Mouse (Mus musculus) heart, postnatal 0 days (tissue): ENCODE data around the gene Lrrk1. TPM values are rescaled to one million over a fixed set of nuclear protein-coding genes. Genes with fewer than 3 reads are reported as not detected.

Source experiments
- ATAC-seq: fragments of 200-750 bp; cut with Nextera tagmentation; 2 replicates; pipeline ENCODE4 v1.8.0; 2017; ENCODE audit warnings: low read depth, moderate number of reproducible peaks, moderate library complexity; ENCODE audit not compliant: insufficient read depth
- DNase-seq: peaks from one replicate; pipeline ENCODE4 v3.0.0-alpha.2; 2016; ENCODE audit warnings: low spot score
- H3K27ac ChIP-seq: fragments of 300-500 bp; sonication (generic); 2 replicates; pipeline ENCODE4 v1.5.1; 2014; ENCODE audit warnings: low read depth, mild to moderate bottlenecking
- H3K27me3 ChIP-seq: fragments of 300-500 bp; sonication (generic); 2 replicates; pipeline ENCODE4 v1.6.1; 2014; ENCODE audit warnings: low read length, mixed read lengths; ENCODE audit not compliant: control insufficient read depth, insufficient read depth
- H3K36me3 ChIP-seq: fragments of 300-500 bp; sonication (generic); replicated peaks from 2 replicates; pipeline ENCODE4 v1.6.1; 2014; ENCODE audit warnings: low read length, mixed read lengths; ENCODE audit not compliant: control insufficient read depth, insufficient read depth
- H3K4me1 ChIP-seq: fragments of 300-500 bp; sonication (generic); 2 replicates; pipeline ENCODE4 v1.6.1; 2014; ENCODE audit warnings: antibody characterized with exemption; ENCODE audit not compliant: control insufficient read depth, insufficient read depth
- H3K4me2 ChIP-seq: fragments of 300-500 bp; sonication (generic); 2 replicates; pipeline ENCODE4 v1.6.1; 2014; ENCODE audit warnings: low read depth, mild to moderate bottlenecking, low read length, moderate library complexity
- H3K4me3 ChIP-seq: fragments of 300-500 bp; sonication (generic); 2 replicates; pipeline ENCODE4 v1.5.1; 2014; ENCODE audit warnings: low read depth, low read length
- H3K9ac ChIP-seq: fragments of 300-500 bp; sonication (generic); replicated peaks from 2 replicates; pipeline ENCODE4 v1.6.1; 2014; ENCODE audit warnings: low read depth, low read length, mixed read lengths
- H3K9me3 ChIP-seq: fragments of 300-500 bp; sonication (generic); replicated peaks from 2 replicates; pipeline ENCODE4 v1.6.1; 2016; ENCODE audit warnings: low read length; ENCODE audit not compliant: control insufficient read depth
- CTCF ChIP-seq: IDR thresholded peaks from 2 replicates; pipeline ENCODE4 v1.5.1; 2016; ENCODE audit warnings: antibody characterized with exemption, control low read depth, low read depth
- EP300 ChIP-seq: IDR thresholded peaks from 2 replicates; pipeline ENCODE4 v1.6.1; 2016; ENCODE audit warnings: antibody characterized with exemption, low read depth
- WGBS: fragments of 180-500 bp; shearing (Covaris S2); extraction: QIAGEN DNeasy Blood & Tissue Kit; methylation state at CpG from one replicate; pipeline ENCODE4 v1.1.7; 2014; 5-methylcytosine and 5-hydroxymethylcytosine counted together
- polyA plus RNA-seq: library from polyadenylated mRNA; unstranded; fragments of >200 nt; fragmentation: Nextera tagmentation; extraction: Ambion mirVana; gene quantifications from 2 replicates; pipeline ENCODE4 v1.2.1, GENCODE M21; 2015
- total RNA-seq: library from RNA; depleted of rRNA; stranded (reverse); fragments of >200 nt; gene quantifications from 2 replicates; pipeline ENCODE4 v1.2.3, GENCODE M21; 2014; ENCODE audit warnings: low replicate concordance

Gene Lrrk1
- total and polyA plus RNA-seq, 2 experiments from 2014 or later: 4.1 to 10.3 TPM

GRCm38 (mm10) chr7:66187581-66188231 lies 200.4 kb downstream of the Lrrk1 start:
- Histone ChIP-seq H3K27ac (peak overlapping the region; percentile 43), H3K4me3 (no peak overlapping the region), H3K4me1 (peaks cover 11% of the 10 kb centered on the region), H3K4me2 (no peak overlapping the region), H3K27me3 (no peaks in the 10 kb centered on the region), H3K9me3 (no peaks in the 10 kb centered on the region), H3K9ac (peak overlapping the region; percentile 35; the same call in 1 of the 2 replicates), H3K36me3 (no peaks in the 10 kb centered on the region)
- ATAC-seq: peak; percentile 55; the same call in 1 of the 2 replicates
- TF ChIP-seq CTCF: no peak
- no peak for DNase-seq
- WGBS: 24% methylated on average over 4 of the region's 4 CpGs

DNA sequence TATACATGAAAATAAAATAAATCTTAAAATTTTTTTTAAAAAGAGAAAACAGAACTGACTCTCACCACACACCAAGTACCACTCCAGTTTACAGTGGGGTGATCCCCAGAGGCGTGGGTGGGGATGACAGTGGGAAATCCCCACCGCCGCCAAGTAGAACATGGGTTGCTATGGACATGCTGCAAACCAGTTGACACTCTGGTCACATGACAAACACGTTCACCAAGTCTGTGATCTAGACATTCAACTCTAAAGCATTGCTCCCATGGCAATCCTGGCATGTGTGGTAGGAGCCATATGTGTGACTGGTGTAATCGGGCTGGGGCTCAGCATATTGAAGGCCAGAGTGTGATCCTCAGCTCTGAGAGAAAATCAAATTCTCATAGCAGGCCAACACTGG lies 202.8 kb downstream of the Lrrk1 start:
- Histone ChIP-seq H3K4me2 (no peak overlapping the region), H3K9ac (no peak overlapping the region), H3K27ac (no peak overlapping the region), H3K27me3 (no peaks in the 10 kb centered on the region), H3K4me3 (no peak overlapping the region), H3K36me3 (no peaks in the 10 kb centered on the region), H3K4me1 (peaks cover 11% of the 10 kb centered on the region), H3K9me3 (no peaks in the 10 kb centered on the region)
- DNase-seq (no peak), ATAC-seq (no peak)
- WGBS: 89% methylated on average over 5 of the region's 5 CpGs
- TF ChIP-seq EP300 (no peak), CTCF (no peak)

GRCm38 (mm10) chr7:66184026-66184425 lies 204.1 kb downstream of the Lrrk1 start:
- WGBS: 76% methylated on average over 4 of the region's 4 CpGs
- no peaks in the 10 kb centered on the region for H3K27me3 ChIP-seq
- no peak for ATAC-seq
- TF ChIP-seq EP300 (no peak), CTCF (no peak)
- no peak overlapping the region for H3K4me3 ChIP-seq
- H3K9ac ChIP-seq: no peak overlapping the region
- DNase-seq: no peak
- peaks cover 11% of the 10 kb centered on the region for H3K4me1 ChIP-seq
- no peaks in the 10 kb centered on the region for H3K36me3 ChIP-seq
- no peak overlapping the region for H3K27ac ChIP-seq
- H3K4me2 ChIP-seq: no peak overlapping the region
- H3K9me3 ChIP-seq: no peaks in the 10 kb centered on the region

GRCm38 (mm10) chr7:66183404-66183803 lies 204.7 kb downstream of the Lrrk1 start:
- Histone ChIP-seq H3K4me3 (no peak overlapping the region), H3K27ac (no peak overlapping the region), H3K4me1 (peaks cover 11% of the 10 kb centered on the region), H3K36me3 (no peaks in the 10 kb centered on the region), H3K9ac (no peak overlapping the region), H3K27me3 (no peaks in the 10 kb centered on the region), H3K9me3 (no peaks in the 10 kb centered on the region), H3K4me2 (no peak overlapping the region)
- TF ChIP-seq CTCF: no peak
- no peak for TF ChIP-seq EP300
- ATAC-seq (no peak), DNase-seq (no peak)
- WGBS: 79% methylated on average over 8 of the region's 8 CpGs

DNA sequence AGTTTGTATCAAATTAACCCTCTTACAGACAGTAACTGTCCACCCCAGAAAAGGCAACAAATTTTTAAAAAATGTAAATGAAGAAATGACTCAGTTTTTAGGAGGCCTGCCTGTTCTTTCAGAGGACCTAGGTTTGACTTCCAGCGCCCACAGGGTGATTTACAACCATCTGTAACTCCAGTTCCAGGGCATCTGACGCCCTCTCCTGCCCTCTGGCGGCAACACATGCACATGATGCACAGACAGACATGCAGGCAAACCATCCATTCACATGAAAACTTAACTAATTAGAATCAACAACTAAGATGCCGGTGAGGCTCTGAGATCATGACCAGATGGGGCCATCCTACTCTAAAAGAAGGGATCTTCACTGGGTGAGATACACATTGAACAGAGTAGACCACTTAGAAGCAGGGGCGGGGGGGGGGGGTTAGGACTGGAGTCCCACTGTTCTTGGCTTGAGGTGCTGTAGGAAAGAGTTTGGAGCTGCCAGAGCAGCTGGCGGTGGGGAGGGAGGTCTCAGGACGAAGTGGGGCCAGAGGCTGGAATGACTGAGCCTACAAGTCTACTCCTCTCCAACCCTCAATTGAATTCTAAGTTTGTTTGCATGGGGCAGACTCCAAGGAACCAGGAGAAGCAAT lies 206.0 kb downstream of the Lrrk1 start:
- no peak overlapping the region for H3K4me2 ChIP-seq
- ATAC-seq: no peak
- H3K27me3 ChIP-seq: no peaks in the 10 kb centered on the region
- H3K4me3 ChIP-seq: no peak overlapping the region
- H3K27ac ChIP-seq: no peak overlapping the region
- DNase-seq: no peak
- H3K9ac ChIP-seq: no peak overlapping the region
- no peak for TF ChIP-seq CTCF
- no peak for TF ChIP-seq EP300
- 84% methylated on average over 7 of the region's 7 CpGs for WGBS
- no peaks in the 10 kb centered on the region for H3K9me3 ChIP-seq
- H3K36me3 ChIP-seq: no peaks in the 10 kb centered on the region
- no peaks in the 10 kb centered on the region for H3K4me1 ChIP-seq
